Mouse (Mus musculus) hindbrain, embryonic 10.5 days (tissue): ENCODE data around the gene Tppp. TPM values are rescaled to one million over a fixed set of nuclear protein-coding genes. Genes with fewer than 3 reads are reported as not detected.

ENCODE experiments used
- DNase-seq: peaks from one replicate; pipeline ENCODE4 v3.0.0-alpha.2; 2017; ENCODE audit warnings: low spot score
- H3K27ac ChIP-seq: fragments of 300-500 bp; sonication (generic); 2 replicates; pipeline ENCODE4 v1.5.1; 2016; ENCODE audit warnings: mild to moderate bottlenecking, moderate library complexity
- H3K27me3 ChIP-seq: fragments of 300-500 bp; sonication (generic); 2 replicates; pipeline ENCODE4 v1.6.1; 2016; ENCODE audit warnings: mild to moderate bottlenecking; ENCODE audit not compliant: poor library complexity, insufficient read depth, severe bottlenecking
- H3K36me3 ChIP-seq: fragments of 300-500 bp; sonication (generic); 2 replicates; pipeline ENCODE4 v1.6.1; 2016; ENCODE audit warnings: mild to moderate bottlenecking, moderate library complexity
- H3K4me1 ChIP-seq: fragments of 300-500 bp; sonication (generic); replicated peaks from 2 replicates; pipeline ENCODE4 v1.6.1; 2016; ENCODE audit warnings: mild to moderate bottlenecking
- H3K4me3 ChIP-seq: fragments of 300-500 bp; sonication (generic); 2 replicates; pipeline ENCODE4 v1.5.1; 2016; ENCODE audit warnings: mild to moderate bottlenecking, moderate library complexity
- H3K9me3 ChIP-seq: fragments of 300-500 bp; sonication (generic); 2 replicates; pipeline ENCODE4 v1.6.1; 2016; ENCODE audit warnings: mild to moderate bottlenecking, moderate library complexity
- WGBS: fragments of 180-500 bp; shearing (Covaris S2); methylation state at CpG from one replicate; pipeline ENCODE4 v1.1.7; 2016; 5-methylcytosine and 5-hydroxymethylcytosine counted together
- polyA plus RNA-seq: library from polyadenylated mRNA; unstranded; fragments of >200 nt; fragmentation: Nextera tagmentation; extraction: Ambion mirVana; gene quantifications from 2 replicates; pipeline ENCODE4 v1.2.1, GENCODE M21; 2016

Tppp gene
- polyA plus RNA-seq, 1 experiment from 2014 or later = 2.8 TPM

DNA sequence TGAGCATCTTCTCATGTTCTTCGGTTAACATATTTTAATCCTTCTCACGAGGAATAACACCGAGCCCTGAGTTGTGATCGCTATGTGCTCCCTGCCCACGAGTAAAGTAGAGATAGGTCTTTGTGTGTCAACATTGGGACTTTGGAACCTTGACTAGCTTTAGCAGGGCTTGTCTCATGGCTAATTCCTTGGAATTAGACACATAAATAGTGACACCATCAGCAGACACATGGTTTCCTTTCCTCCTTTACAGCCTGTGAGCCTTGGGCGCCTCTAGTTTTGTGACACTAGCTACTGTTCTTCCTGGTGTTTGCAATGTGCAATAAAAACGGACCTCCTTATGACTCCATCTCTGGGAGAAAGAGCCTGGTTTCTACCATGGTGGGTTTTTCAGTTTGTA is 64.2 kb downstream of the Tppp start:
- DNase-seq = no peak
- Histone ChIP-seq H3K36me3 (no peaks in the 10 kb centered on the region), H3K27ac (no peak overlapping the region), H3K4me1 (no peaks in the 10 kb centered on the region), H3K27me3 (no peaks in the 10 kb centered on the region), H3K4me3 (no peak overlapping the region), H3K9me3 (no peaks in the 10 kb centered on the region)
- 89% methylated on average over 7 of the region's 7 CpGs for WGBS

Other genes starting within 250 kb of the Tppp start
- 15.8 and 18.1 TPM in 2 replicates for gene Nkd2, start 161.8 kb upstream of the Tppp start, polyA plus RNA-seq
- gene Trip13, start 71.6 kb upstream of the Tppp start, polyA plus RNA-seq = 51.5 and 61.9 TPM in 2 replicates
- gene Brd9, start 71.6 kb upstream of the Tppp start, polyA plus RNA-seq = 56.3 and 64.6 TPM in 2 replicates
- gene Zdhhc11, start 45.6 kb upstream of the Tppp start, polyA plus RNA-seq = not detected in 2 replicates
- gene Cep72, start 52.9 kb downstream of the Tppp start, polyA plus RNA-seq = 17.0 and 22.8 TPM in 2 replicates
- gene Slc9a3, start 112.0 kb downstream of the Tppp start, polyA plus RNA-seq = not detected in 2 replicates
- gene Exoc3, start 199.3 kb downstream of the Tppp start, polyA plus RNA-seq = 79.2 and 90.0 TPM in 2 replicates